Mouse (Mus musculus): ENCODE results near the gene Mmp11. TPM values are rescaled to one million over a fixed set of nuclear protein-coding genes. Genes with fewer than 3 reads are reported as not detected.

Mmp11 gene
- total and polyA plus RNA-seq, 3 experiments = 4.7 to 15.6 (median 5.4) TPM

- Histone ChIP-seq H3K4me1 (ENCODE audit: control insufficient read depth, insufficient read depth, low read length) (peaks cover 15% of the 10 kb centered on the region), H3K27ac (no peak overlapping the region), H3K36me3 (ENCODE audit: control insufficient read depth, insufficient read depth, low read length) (peaks cover 9% of the 10 kb centered on the region), H3K4me3 (no peak overlapping the region), H3K79me2 (replicated peaks; ENCODE audit: control insufficient read depth, insufficient read depth, low read length) (no peaks in the 10 kb centered on the region), H3K9ac (ENCODE audit: low read depth, low read length) (no peak overlapping the region), H3K27me3 (ENCODE audit: control insufficient read depth, insufficient read depth, low read length) (no peaks in the 10 kb centered on the region)
- TF ChIP-seq CTCF (IDR thresholded peaks at IDR 0.05) (peak; percentile 87), POLR2A (IDR thresholded peaks at IDR 0.05; ENCODE audit: insufficient read depth, low read depth, low read length) (no peak), EP300 (IDR thresholded peaks at IDR 0.05; ENCODE audit: insufficient read depth, low read depth, low read length) (peak; percentile 51; the same call in 1 of the 2 replicates)
- DNase-seq = peak; percentile 60 to 81
- intact Hi-C loops (cut with DNase I) = loop anchor here (1.0 to 10.0 kb wide), 2 partner anchors 54 to 137 kb away; partner anchors contain the start of gene Zfp280b
- 27% methylated on average over 6 of the region's 6 CpGs for WGBS
These were observed 38.9 kb downstream of the Mmp11 start for GRCm38 (mm10) chr10:75897373-75897772.

GRCm38 (mm10) chr10:75896208-75896607 is 40.1 kb downstream of the Mmp11 start:
- 94% methylated on average over 1 of the region's 1 CpGs for WGBS
- H3K4me1 ChIP-seq (ENCODE audit: control insufficient read depth, insufficient read depth, low read length) = peaks cover 15% of the 10 kb centered on the region
- peaks cover 9% of the 10 kb centered on the region for H3K36me3 ChIP-seq (ENCODE audit: control insufficient read depth, insufficient read depth, low read length)
- TF ChIP-seq POLR2A (IDR thresholded peaks at IDR 0.05; ENCODE audit: insufficient read depth, low read depth, low read length) = no peak
- TF ChIP-seq EP300 (IDR thresholded peaks at IDR 0.05; ENCODE audit: insufficient read depth, low read depth, low read length) = no peak
- no peak for TF ChIP-seq CTCF (IDR thresholded peaks at IDR 0.05)
- H3K27ac ChIP-seq = no peak overlapping the region
- DNase-seq = no peak
- no peaks in the 10 kb centered on the region for H3K79me2 ChIP-seq (replicated peaks; ENCODE audit: control insufficient read depth, insufficient read depth, low read length)
- no peak overlapping the region for H3K4me3 ChIP-seq
- intact Hi-C loops (cut with DNase I) = loop anchor here (10.0 kb wide), 1 partner anchor 139 kb away; the partner anchor contains the start of gene Zfp280b
- no peak overlapping the region for H3K9ac ChIP-seq (ENCODE audit: low read depth, low read length)
- no peaks in the 10 kb centered on the region for H3K27me3 ChIP-seq (ENCODE audit: control insufficient read depth, insufficient read depth, low read length)

- H3K27ac ChIP-seq = no peak overlapping the region
- peaks cover 15% of the 10 kb centered on the region for H3K4me1 ChIP-seq (ENCODE audit: control insufficient read depth, insufficient read depth, low read length)
- TF ChIP-seq POLR2A (IDR thresholded peaks at IDR 0.05; ENCODE audit: insufficient read depth, low read depth, low read length) (no peak), EP300 (IDR thresholded peaks at IDR 0.05; ENCODE audit: insufficient read depth, low read depth, low read length) (no peak), CTCF (IDR thresholded peaks at IDR 0.05) (no peak)
- H3K27me3 ChIP-seq (ENCODE audit: control insufficient read depth, insufficient read depth, low read length) = no peaks in the 10 kb centered on the region
- H3K9ac ChIP-seq (ENCODE audit: low read depth, low read length) = no peak overlapping the region
- DNase-seq = no peak
- intact Hi-C loops (cut with DNase I) = loop anchor here (10.0 kb wide), 1 partner anchor 139 kb away; the partner anchor contains the start of gene Zfp280b
- no peak overlapping the region for H3K4me3 ChIP-seq
- H3K36me3 ChIP-seq (ENCODE audit: control insufficient read depth, insufficient read depth, low read length) = peaks cover 9% of the 10 kb centered on the region
- H3K79me2 ChIP-seq (replicated peaks; ENCODE audit: control insufficient read depth, insufficient read depth, low read length) = no peaks in the 10 kb centered on the region
- WGBS = 97% methylated on average over 5 of the region's 5 CpGs
These were observed 40.6 kb downstream of the Mmp11 start for GRCm38 (mm10) chr10:75895730-75896129.

- 76% methylated on average over 6 of the region's 6 CpGs for WGBS
- no peak for TF ChIP-seq POLR2A (IDR thresholded peaks at IDR 0.05; ENCODE audit: insufficient read depth, low read depth, low read length)
- TF ChIP-seq CTCF (IDR thresholded peaks at IDR 0.05) = no peak
- no peak for TF ChIP-seq EP300 (IDR thresholded peaks at IDR 0.05; ENCODE audit: insufficient read depth, low read depth, low read length)
- Histone ChIP-seq H3K27me3 (ENCODE audit: control insufficient read depth, insufficient read depth, low read length) (no peaks in the 10 kb centered on the region), H3K4me1 (ENCODE audit: control insufficient read depth, insufficient read depth, low read length) (peaks cover 15% of the 10 kb centered on the region), H3K79me2 (replicated peaks; ENCODE audit: control insufficient read depth, insufficient read depth, low read length) (no peaks in the 10 kb centered on the region), H3K27ac (no peak overlapping the region), H3K9ac (ENCODE audit: low read depth, low read length) (no peak overlapping the region), H3K4me3 (no peak overlapping the region), H3K36me3 (ENCODE audit: control insufficient read depth, insufficient read depth, low read length) (peaks cover 6% of the 10 kb centered on the region; the same call in 1 of the 2 replicates)
- intact Hi-C loops (cut with DNase I) = loop anchor here (10.0 kb wide), 1 partner anchor 140 kb away; the partner anchor contains the start of gene Zfp280b
- DNase-seq = no peak
These were observed 41.7 kb downstream of the Mmp11 start for GRCm38 (mm10) chr10:75894601-75895000.

GRCm38 (mm10) chr10:75893089-75893750 is 43.1 kb downstream of the Mmp11 start, which contains the start of gene Derl3:
Derl3 (plus strand) TSS chr10:75893413.
- no peak within 1 kb of the TSS for H3K27ac ChIP-seq
- peak; percentile 85 to 91 for DNase-seq
- 6% methylated on average over 51 of the region's 51 CpGs for WGBS
- no peak for TF ChIP-seq CTCF (IDR thresholded peaks at IDR 0.05)
- TF ChIP-seq POLR2A (IDR thresholded peaks at IDR 0.05; ENCODE audit: insufficient read depth, low read depth, low read length) = no peak
- TF ChIP-seq EP300 (IDR thresholded peaks at IDR 0.05; ENCODE audit: insufficient read depth, low read depth, low read length) = no peak
- peak within 1 kb of the TSS; percentile 48 for H3K4me3 ChIP-seq
- no peaks in the 10 kb centered on the region for H3K79me2 ChIP-seq (replicated peaks; ENCODE audit: control insufficient read depth, insufficient read depth, low read length)
- intact Hi-C loops (cut with DNase I) = loop anchor here (10.0 kb wide), 1 partner anchor 142 kb away; the partner anchor contains the start of gene Zfp280b
- H3K27me3 ChIP-seq (ENCODE audit: control insufficient read depth, insufficient read depth, low read length) = no peaks in the 10 kb centered on the region
- H3K9ac ChIP-seq (ENCODE audit: low read depth, low read length) = peak within 1 kb of the TSS; percentile 46; the same call in 1 of the 2 replicates
- no peaks in the 10 kb centered on the region for H3K36me3 ChIP-seq (ENCODE audit: control insufficient read depth, insufficient read depth, low read length)
- H3K4me1 ChIP-seq (ENCODE audit: control insufficient read depth, insufficient read depth, low read length) = peaks cover 8% of the 10 kb centered on the region

Data from heart, adult 2 months (tissue).